Mouse (Mus musculus) small intestine, adult 2 months (tissue): ENCODE data around the gene Gpd1. TPM values are rescaled to one million over a fixed set of nuclear protein-coding genes. Genes with fewer than 3 reads are reported as not detected.
A peak's percentile ranks its signal among the peaks of the same experiment; 100 is the strongest.

Experiments used
- H3K27ac ChIP-seq: fragments of 200-500 bp; 2 replicates; pipeline ENCODE4 v1.5.1; 2012; ENCODE audit warnings: low read depth, low read length, control low read depth, inconsistent platforms; ENCODE audit not compliant: insufficient read depth
- H3K27me3 ChIP-seq: fragments of 200-500 bp; 2 replicates; pipeline ENCODE4 v1.6.1; 2012; ENCODE audit warnings: mild to moderate bottlenecking, moderate library complexity, low read length, inconsistent platforms; ENCODE audit not compliant: control insufficient read depth, insufficient read depth
- H3K36me3 ChIP-seq: fragments of 200-500 bp; 2 replicates; pipeline ENCODE4 v1.6.1; 2012; ENCODE audit warnings: mild to moderate bottlenecking, low read length, control low read depth, inconsistent platforms; ENCODE audit not compliant: control insufficient read depth, insufficient read depth
- H3K4me1 ChIP-seq: fragments of 200-500 bp; 2 replicates; pipeline ENCODE4 v1.6.1; 2012; ENCODE audit warnings: low read length, inconsistent platforms, mixed read lengths; ENCODE audit not compliant: control insufficient read depth, insufficient read depth, insufficient read length
- H3K4me3 ChIP-seq: fragments of 200-500 bp; 2 replicates; pipeline ENCODE4 v1.5.1; 2012; ENCODE audit warnings: low read depth, mild to moderate bottlenecking, control low read depth, inconsistent platforms, low read length, moderate library complexity
- CTCF ChIP-seq: fragments of 200-500 bp; IDR thresholded peaks from 2 replicates; pipeline ENCODE4 v1.5.1; 2012; ENCODE audit warnings: low read depth, mild to moderate bottlenecking, control low read depth, inconsistent platforms, low read length, moderate library complexity, mixed read lengths; ENCODE audit not compliant: insufficient replicate concordance, insufficient read length; ENCODE audit errors: extremely low read depth
- POLR2A ChIP-seq: fragments of 200-500 bp; IDR thresholded peaks from 2 replicates; pipeline ENCODE4 v1.6.1; 2012; ENCODE audit warnings: low read depth, mild to moderate bottlenecking, control low read depth, inconsistent platforms, low read length, moderate library complexity
- WGBS: fragments of 180-500 bp; shearing (Covaris S2); methylation state at CpG from one replicate; pipeline ENCODE4 v1.1.7; 2018; 5-methylcytosine and 5-hydroxymethylcytosine counted together
- polyA plus RNA-seq: library from polyadenylated mRNA; depleted of rRNA; stranded (reverse); fragments of >200 nt; gene quantifications from 2 replicates; pipeline ENCODE4 v1.2.3, GENCODE M21; 2012

Gpd1 gene
- polyA plus RNA-seq, 1 experiment: 260 TPM

GRCm38 (mm10) chr15:99701999-99702900 lies 15.1 kb upstream of the Gpd1 start, which contains the start of gene Smarcd1:
Gene Smarcd1, plus strand, starts transcription at chr15:99702129.
- WGBS: 1% methylated on average over 70 of the region's 71 CpGs
- peak within 1 kb of the TSS; percentile 93 for H3K4me3 ChIP-seq
- H3K36me3 ChIP-seq: peaks cover 12% of the 10 kb centered on the region
- peaks cover 34% of the 10 kb centered on the region for H3K4me1 ChIP-seq
- no peak; the same call in 1 of the 2 replicates for TF ChIP-seq POLR2A
- TF ChIP-seq CTCF: peak; percentile 92
- H3K27ac ChIP-seq: peak within 1 kb of the TSS; percentile 97
- H3K27me3 ChIP-seq: no peaks in the 10 kb centered on the region

- H3K4me3 ChIP-seq: no peak overlapping the region
- no peak for TF ChIP-seq CTCF
- no peak for TF ChIP-seq POLR2A
- WGBS: 81% methylated on average over 9 of the region's 9 CpGs
Observed at GRCm38 (mm10) chr15:99703104-99703503, 14.2 kb upstream of the Gpd1 start.

GRCm38 (mm10) chr15:99703676-99704040 lies 13.7 kb upstream of the Gpd1 start:
- peaks cover 21% of the 10 kb centered on the region for H3K36me3 ChIP-seq
- peak overlapping the region; percentile 14; the same call in 1 of the 2 replicates for H3K27ac ChIP-seq
- 72% methylated on average over 5 of the region's 5 CpGs for WGBS
- no peaks in the 10 kb centered on the region for H3K27me3 ChIP-seq
- TF ChIP-seq POLR2A: no peak
- TF ChIP-seq CTCF: no peak
- no peak overlapping the region for H3K4me3 ChIP-seq
- peaks cover 30% of the 10 kb centered on the region for H3K4me1 ChIP-seq

More at GRCm38 (mm10) chr15:99703104-99703503, 14.2 kb upstream of the Gpd1 start:
- H3K27ac ChIP-seq: 0 out of 2 replicates have a peak overlapping the region, but pooled peaks have one; percentile 14
- peaks cover 19% of the 10 kb centered on the region for H3K36me3 ChIP-seq
- no peaks in the 10 kb centered on the region for H3K27me3 ChIP-seq
- peaks cover 34% of the 10 kb centered on the region for H3K4me1 ChIP-seq

- peaks cover 26% of the 10 kb centered on the region for H3K36me3 ChIP-seq
- TF ChIP-seq CTCF: no peak
- no peak for TF ChIP-seq POLR2A
- WGBS: 27% methylated on average over 23 of the region's 23 CpGs
- H3K4me3 ChIP-seq: peak overlapping the region; percentile 42
- H3K4me1 ChIP-seq: peaks cover 27% of the 10 kb centered on the region
- no peaks in the 10 kb centered on the region for H3K27me3 ChIP-seq
- peak overlapping the region; percentile 62 for H3K27ac ChIP-seq
Observed at GRCm38 (mm10) chr15:99704041-99704681, 13.2 kb upstream of the Gpd1 start.

- TF ChIP-seq CTCF (no peak), POLR2A (no peak)
- peaks cover 33% of the 10 kb centered on the region for H3K36me3 ChIP-seq
- 79% methylated on average over 7 of the region's 7 CpGs for WGBS
Observed at GRCm38 (mm10) chr15:99704881-99705280, 12.4 kb upstream of the Gpd1 start.

GRCm38 (mm10) chr15:99705440-99706048 lies 11.8 kb upstream of the Gpd1 start, which contains the start of gene Gm17349:
Gene Gm17349, minus strand, starts transcription at chr15:99705490.
- H3K4me3 ChIP-seq: peak within 1 kb of the TSS; percentile 42
- H3K27ac ChIP-seq: peak within 1 kb of the TSS; percentile 62; the same call in 1 of the 2 replicates
- peaks cover 21% of the 10 kb centered on the region for H3K4me1 ChIP-seq
- 67% methylated on average over 11 of the region's 11 CpGs for WGBS
- peaks cover 39% of the 10 kb centered on the region for H3K36me3 ChIP-seq
- TF ChIP-seq POLR2A: no peak
- TF ChIP-seq CTCF: peak; percentile 78; the same call in 1 of the 2 replicates
- H3K27me3 ChIP-seq: no peaks in the 10 kb centered on the region

More at GRCm38 (mm10) chr15:99704881-99705280, 12.4 kb upstream of the Gpd1 start:
- peaks cover 21% of the 10 kb centered on the region for H3K4me1 ChIP-seq
- no peak overlapping the region for H3K4me3 ChIP-seq
- peak overlapping the region; percentile 62; the same call in 1 of the 2 replicates for H3K27ac ChIP-seq
- H3K27me3 ChIP-seq: no peaks in the 10 kb centered on the region
